Mouse (Mus musculus): ENCODE data around the gene Plxna2. TPM values are rescaled to one million over a fixed set of nuclear protein-coding genes. Genes with fewer than 3 reads are reported as not detected.

The Plxna2 gene
- polyA plus RNA-seq, 1 experiment: 6.0 TPM

DNA sequence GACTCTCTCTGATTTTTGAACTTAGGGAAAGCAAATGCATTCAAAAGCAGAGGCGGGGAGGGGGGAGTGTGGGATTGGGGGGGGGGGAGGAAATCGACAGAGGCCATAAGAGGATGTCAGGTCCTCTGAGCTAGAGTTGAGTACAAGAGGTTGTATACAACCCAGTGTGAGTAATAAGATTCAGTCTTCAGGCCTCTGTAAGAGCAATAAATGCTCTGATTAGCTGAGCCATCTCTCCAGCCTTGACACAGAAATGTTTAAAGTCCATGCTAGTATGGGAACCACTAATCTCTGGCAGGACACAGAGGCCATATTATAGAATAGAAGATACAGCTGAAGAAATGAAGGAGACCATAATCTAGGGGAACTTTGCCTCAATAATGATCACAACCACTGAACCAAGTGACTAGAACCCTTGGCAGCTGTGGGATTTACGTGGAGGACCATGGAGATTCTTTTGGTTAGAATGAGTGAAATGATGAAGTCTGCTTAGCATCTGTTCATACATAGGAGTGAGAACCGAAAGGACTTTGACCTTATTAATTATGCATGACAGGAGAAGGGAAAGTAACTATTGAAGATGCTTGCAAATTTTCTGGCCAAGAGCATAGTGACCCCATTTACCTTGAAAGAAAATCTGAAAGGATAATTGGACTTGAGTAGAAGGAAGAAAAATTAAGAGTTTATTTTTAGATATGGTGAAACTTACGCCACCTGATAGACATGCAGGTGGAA, 158.7 kb downstream of the Plxna2 start:
- H3K4me3 ChIP-seq (ENCODE audit: insufficient read depth, low read depth, low read length): no peak overlapping the region
- no peak overlapping the region for H3K27ac ChIP-seq (replicated peaks; ENCODE audit: low read depth, low read length)
- H3K4me1 ChIP-seq (ENCODE audit: control insufficient read depth, insufficient read depth, insufficient read length, low read length): no peaks in the 10 kb centered on the region

GRCm38 (mm10) chr1:194777608-194778007, 159.6 kb downstream of the Plxna2 start:
- Histone ChIP-seq H3K27ac (replicated peaks; ENCODE audit: low read depth, low read length) (no peak overlapping the region), H3K4me1 (ENCODE audit: control insufficient read depth, insufficient read depth, insufficient read length, low read length) (no peaks in the 10 kb centered on the region), H3K4me3 (ENCODE audit: insufficient read depth, low read depth, low read length) (no peak overlapping the region)

DNA sequence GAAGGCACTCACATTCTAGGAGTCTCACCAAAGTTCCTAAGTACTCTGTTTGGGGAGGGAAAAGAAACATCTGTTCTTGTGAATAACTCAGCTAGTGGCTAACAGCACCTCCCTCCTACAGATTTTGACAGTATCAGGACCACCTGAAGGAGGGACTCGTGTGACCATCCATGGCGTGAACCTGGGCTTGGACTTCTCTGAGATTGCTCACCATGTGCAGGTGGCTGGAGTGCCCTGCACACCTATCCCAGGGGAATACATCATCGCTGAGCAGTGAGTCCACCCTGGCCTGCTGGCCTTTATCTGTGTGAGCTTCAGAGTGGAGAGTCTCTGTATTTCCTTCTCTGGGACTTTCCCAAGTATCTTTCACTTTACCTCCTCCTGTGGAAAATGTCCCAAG, 162.4 kb downstream of the Plxna2 start:
- Histone ChIP-seq H3K4me1 (ENCODE audit: control insufficient read depth, insufficient read depth, insufficient read length, low read length) (no peaks in the 10 kb centered on the region), H3K4me3 (ENCODE audit: insufficient read depth, low read depth, low read length) (no peak overlapping the region), H3K27ac (replicated peaks; ENCODE audit: low read depth, low read length) (no peak overlapping the region)

DNA sequence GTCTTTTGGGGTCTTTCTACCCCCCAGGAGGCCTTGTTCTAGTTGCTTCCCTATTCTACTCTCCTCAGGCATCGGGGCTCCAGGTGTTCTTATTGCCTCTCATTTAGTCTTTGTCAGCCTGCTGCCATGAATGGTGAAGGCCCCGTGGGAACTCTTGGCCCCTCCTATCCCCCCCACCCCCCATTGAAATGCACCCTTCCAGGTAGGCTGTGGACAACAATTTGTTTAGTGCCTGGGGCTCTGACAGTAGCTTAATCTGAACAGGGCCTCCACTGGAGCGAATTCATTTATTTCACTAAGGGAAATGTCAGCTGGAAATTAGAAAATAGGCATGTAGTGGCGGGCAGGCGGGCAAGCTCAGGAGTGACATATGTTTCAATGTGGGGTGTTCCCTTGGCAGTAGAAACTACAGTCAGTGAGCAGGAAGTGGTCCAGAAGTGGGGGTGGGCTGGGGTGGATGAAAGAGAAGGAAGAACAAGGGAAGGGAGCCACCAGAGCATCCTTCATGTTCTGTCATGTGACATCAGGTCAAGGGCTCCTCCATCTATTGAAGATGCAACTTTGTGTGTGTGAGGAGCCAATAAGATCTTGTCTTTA, 162.9 kb downstream of the Plxna2 start:
- Histone ChIP-seq H3K4me3 (ENCODE audit: insufficient read depth, low read depth, low read length) (no peak overlapping the region), H3K27ac (replicated peaks; ENCODE audit: low read depth, low read length) (no peak overlapping the region), H3K4me1 (ENCODE audit: control insufficient read depth, insufficient read depth, insufficient read length, low read length) (no peaks in the 10 kb centered on the region)

- Histone ChIP-seq H3K27ac (replicated peaks; ENCODE audit: low read depth, low read length) (no peak overlapping the region), H3K4me3 (ENCODE audit: insufficient read depth, low read depth, low read length) (no peak overlapping the region), H3K4me1 (ENCODE audit: control insufficient read depth, insufficient read depth, insufficient read length, low read length) (no peaks in the 10 kb centered on the region)
Observed at GRCm38 (mm10) chr1:194781556-194781955, 163.5 kb downstream of the Plxna2 start.

GRCm38 (mm10) chr1:194782325-194782724, 164.3 kb downstream of the Plxna2 start:
- Histone ChIP-seq H3K4me3 (ENCODE audit: insufficient read depth, low read depth, low read length) (no peak overlapping the region), H3K4me1 (ENCODE audit: control insufficient read depth, insufficient read depth, insufficient read length, low read length) (no peaks in the 10 kb centered on the region), H3K27ac (replicated peaks; ENCODE audit: low read depth, low read length) (no peak overlapping the region)

- no peak overlapping the region for H3K4me3 ChIP-seq (ENCODE audit: insufficient read depth, low read depth, low read length)
- H3K4me1 ChIP-seq (ENCODE audit: control insufficient read depth, insufficient read depth, insufficient read length, low read length): no peaks in the 10 kb centered on the region
- H3K27ac ChIP-seq (replicated peaks; ENCODE audit: low read depth, low read length): no peak overlapping the region
Observed at GRCm38 (mm10) chr1:194787626-194788025, 169.6 kb downstream of the Plxna2 start.

DNA sequence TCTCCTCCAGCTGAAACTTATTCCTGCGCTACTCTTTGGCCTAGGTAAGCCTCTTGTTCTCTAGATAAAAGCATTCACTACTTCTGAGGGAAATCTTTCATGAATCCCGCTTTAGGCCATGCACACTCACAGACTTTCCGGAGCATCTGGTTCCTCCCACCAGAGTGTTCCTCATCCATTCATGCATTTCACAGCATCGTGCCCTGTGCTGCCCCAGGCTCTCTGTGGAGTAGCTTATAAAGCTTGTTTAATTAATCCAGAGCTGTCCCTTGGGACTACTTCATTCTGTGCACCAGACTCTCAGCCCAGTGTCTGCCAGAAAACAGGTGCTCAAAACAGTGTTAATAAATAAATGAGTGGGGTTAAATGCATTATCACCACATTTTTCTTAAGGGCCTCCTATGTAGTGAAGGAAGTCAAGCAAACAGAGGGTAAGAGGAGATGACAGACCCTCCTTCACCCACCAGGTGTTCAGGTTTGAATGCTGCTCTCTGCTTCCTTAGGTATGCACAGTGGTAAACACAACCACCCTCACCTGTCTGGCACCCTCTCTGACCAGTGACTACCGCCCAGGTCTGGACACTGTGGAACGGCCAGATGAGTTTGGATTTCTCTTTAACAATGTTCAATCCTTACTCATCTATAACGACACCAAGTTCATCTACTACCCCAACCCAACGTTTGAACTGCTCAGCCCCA, 175.4 kb downstream of the Plxna2 start:
- no peak overlapping the region for H3K27ac ChIP-seq (replicated peaks; ENCODE audit: low read depth, low read length)
- no peaks in the 10 kb centered on the region for H3K4me1 ChIP-seq (ENCODE audit: control insufficient read depth, insufficient read depth, insufficient read length, low read length)
- H3K4me3 ChIP-seq (ENCODE audit: insufficient read depth, low read depth, low read length): no peak overlapping the region

- Histone ChIP-seq H3K4me3 (ENCODE audit: insufficient read depth, low read depth, low read length) (no peak overlapping the region), H3K4me1 (ENCODE audit: control insufficient read depth, insufficient read depth, insufficient read length, low read length) (no peaks in the 10 kb centered on the region), H3K27ac (replicated peaks; ENCODE audit: low read depth, low read length) (no peak overlapping the region)
Observed at GRCm38 (mm10) chr1:194795316-194795715, 177.3 kb downstream of the Plxna2 start.

- Histone ChIP-seq H3K27ac (replicated peaks; ENCODE audit: low read depth, low read length) (no peak overlapping the region), H3K4me3 (ENCODE audit: insufficient read depth, low read depth, low read length) (no peak overlapping the region), H3K4me1 (ENCODE audit: control insufficient read depth, insufficient read depth, insufficient read length, low read length) (no peaks in the 10 kb centered on the region)
Observed at GRCm38 (mm10) chr1:194797843-194798242, 179.8 kb downstream of the Plxna2 start.

DNA sequence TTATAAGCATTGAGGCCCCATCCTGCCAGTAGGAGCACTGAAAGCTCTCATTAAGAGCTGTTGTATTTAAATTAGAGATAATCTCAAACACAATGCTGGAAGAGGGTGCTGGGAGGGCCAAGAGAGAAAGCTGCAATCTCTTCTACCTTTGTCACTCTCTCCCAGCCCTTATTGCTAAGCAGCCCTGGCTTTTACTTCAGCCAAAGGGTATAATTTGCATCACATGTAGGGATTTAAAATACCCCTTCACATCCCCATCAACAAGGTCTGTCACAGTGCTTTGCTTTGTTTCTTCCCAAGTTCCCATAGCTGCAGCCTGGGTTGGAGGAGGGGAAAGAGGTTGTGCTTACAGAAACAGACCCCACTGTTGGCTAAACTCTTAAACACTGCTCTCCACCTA, 180.5 kb downstream of the Plxna2 start:
- no peak overlapping the region for H3K27ac ChIP-seq (replicated peaks; ENCODE audit: low read depth, low read length)
- no peak overlapping the region for H3K4me3 ChIP-seq (ENCODE audit: insufficient read depth, low read depth, low read length)

GRCm38 (mm10) chr1:194808261-194808660, 190.2 kb downstream of the Plxna2 start:
- Histone ChIP-seq H3K27ac (replicated peaks; ENCODE audit: low read depth, low read length) (no peak overlapping the region), H3K4me1 (ENCODE audit: control insufficient read depth, insufficient read depth, insufficient read length, low read length) (no peaks in the 10 kb centered on the region)

More for the DNA sequence above, 180.5 kb downstream of the Plxna2 start:
- no peaks in the 10 kb centered on the region for H3K4me1 ChIP-seq (ENCODE audit: control insufficient read depth, insufficient read depth, insufficient read length, low read length)

DNA sequence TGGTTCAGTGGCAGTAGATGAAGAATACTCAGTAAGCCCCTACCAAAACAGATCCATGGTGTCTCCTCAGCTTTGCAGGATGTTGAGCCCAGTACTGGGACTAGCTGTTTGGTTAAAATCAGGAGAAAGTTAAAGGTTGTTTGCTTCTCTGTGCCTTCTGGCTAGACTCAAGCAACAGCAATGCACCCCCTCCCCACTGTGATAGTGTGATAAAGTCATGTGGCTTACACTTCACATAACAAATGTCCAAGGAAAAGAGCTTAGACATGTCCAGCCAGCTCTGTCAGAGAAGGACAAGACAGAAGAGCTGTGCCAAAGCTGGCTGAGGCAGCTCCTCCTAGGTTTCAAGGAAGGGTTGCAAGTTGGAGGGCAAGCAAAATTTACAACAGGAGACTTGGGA, 190.7 kb downstream of the Plxna2 start:
- H3K27ac ChIP-seq (replicated peaks; ENCODE audit: low read depth, low read length): no peak overlapping the region
- H3K4me1 ChIP-seq (ENCODE audit: control insufficient read depth, insufficient read depth, insufficient read length, low read length): no peaks in the 10 kb centered on the region
- H3K4me3 ChIP-seq (ENCODE audit: insufficient read depth, low read depth, low read length): no peak overlapping the region

More at GRCm38 (mm10) chr1:194808261-194808660, 190.2 kb downstream of the Plxna2 start:
- no peak overlapping the region for H3K4me3 ChIP-seq (ENCODE audit: insufficient read depth, low read depth, low read length)

GRCm38 (mm10) chr1:194809600-194809999, 191.6 kb downstream of the Plxna2 start:
- no peak overlapping the region for H3K4me3 ChIP-seq (ENCODE audit: insufficient read depth, low read depth, low read length)
- no peaks in the 10 kb centered on the region for H3K4me1 ChIP-seq (ENCODE audit: control insufficient read depth, insufficient read depth, insufficient read length, low read length)
- no peak overlapping the region for H3K27ac ChIP-seq (replicated peaks; ENCODE audit: low read depth, low read length)

- H3K4me1 ChIP-seq (ENCODE audit: control insufficient read depth, insufficient read depth, insufficient read length, low read length): no peaks in the 10 kb centered on the region
- no peak overlapping the region for H3K4me3 ChIP-seq (ENCODE audit: insufficient read depth, low read depth, low read length)
- H3K27ac ChIP-seq (replicated peaks; ENCODE audit: low read depth, low read length): no peak overlapping the region
Observed at GRCm38 (mm10) chr1:194814187-194814586, 196.2 kb downstream of the Plxna2 start.
